Mouse (Mus musculus): ENCODE measurements at regions not wholly inside any gene's neighbourhood (a gene's known extent, or its start where the extent isn't known, plus 50 kb on each side); places are given as distances from the start of the nearest gene placed in this dataset.

DNA sequence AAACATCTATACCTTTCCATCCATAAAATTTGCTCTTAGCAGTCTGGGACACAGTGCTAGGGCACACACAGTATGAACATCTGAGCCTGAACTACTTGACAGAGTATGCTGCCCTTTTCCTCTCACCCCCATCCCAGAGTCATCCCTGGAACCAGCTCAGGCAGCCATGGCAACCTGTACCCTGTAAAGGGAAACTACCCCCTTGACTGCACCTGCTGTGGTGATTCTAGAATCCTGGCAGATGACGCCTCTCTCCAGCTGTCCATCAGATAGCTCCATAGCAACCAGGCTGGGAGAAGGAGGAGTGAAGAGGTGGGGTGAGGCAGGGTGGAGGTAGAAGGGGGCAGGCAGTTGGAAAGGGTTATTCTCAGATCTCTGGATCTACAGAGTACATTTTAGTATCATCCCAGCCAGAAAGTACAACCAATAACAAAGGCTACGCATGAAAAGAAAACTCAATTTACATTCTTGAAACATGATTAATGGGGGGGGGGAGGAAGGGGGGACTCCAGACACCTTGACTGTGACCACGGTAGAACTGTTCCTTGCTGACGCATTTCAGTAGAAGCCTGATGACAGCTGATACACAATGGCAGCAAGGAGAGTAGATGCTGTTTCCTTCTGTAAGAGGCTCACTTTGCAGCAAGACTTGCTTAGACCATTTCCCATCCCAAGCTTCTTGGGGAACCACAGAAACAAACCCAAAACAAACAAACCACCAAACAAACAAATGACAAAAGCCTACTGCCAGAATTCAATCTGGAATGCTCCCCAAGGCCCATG lies 97.2 kb upstream of the Rreb1 start (continued):
- TF ChIP-seq MYC (IDR thresholded peaks at IDR 0.05; ENCODE audit: low read depth, low read length) (no peak), ZNF384 (IDR thresholded peaks at IDR 0.05; ENCODE audit: low read depth, low read length) (no peak), UBTF (IDR thresholded peaks at IDR 0.05; ENCODE audit: low read depth, low read length) (no peak), ZMIZ1 (IDR thresholded peaks at IDR 0.05; ENCODE audit: low read depth, low read length) (no peak), KAT2A (IDR thresholded peaks at IDR 0.05; ENCODE audit: insufficient replicate concordance, low read length) (no peak), MAFK (IDR thresholded peaks at IDR 0.05; ENCODE audit: insufficient replicate concordance, low read length) (no peak)

GRCm38 (mm10) chr13:37683045-37683679 lies 95.0 kb upstream of the Rreb1 start:
- in situ Hi-C loops (cut with MboI; ENCODE audit: low pct_ligation_motif_present, low pct_unique_long_range_greater_than_20kb, low sequenced_read_pairs): no loop called here
- Histone ChIP-seq H3K27ac (ENCODE audit: insufficient read depth, low read depth) (no peak overlapping the region), H3K79me2 (replicated peaks; ENCODE audit: control insufficient read depth, extremely low read depth, insufficient read depth, poor library complexity, severe bottlenecking) (no peaks in the 10 kb centered on the region), H3K4me2 (ENCODE audit: insufficient read depth, low read depth, poor library complexity, severe bottlenecking) (no peak overlapping the region), H3K27me3 (replicated peaks) (no peaks in the 10 kb centered on the region), H3K9me3 (replicated peaks; ENCODE audit: low read length) (no peaks in the 10 kb centered on the region), H3K4me1 (ENCODE audit: control insufficient read depth in 1 of 2, insufficient read depth in 2 of 2) (peaks cover 6 to 25% of the 10 kb centered on the region in 2 experiments), H3K4me3 (replicated peaks in 1 of 3; ENCODE audit: low read depth in 2 of 3, low read length in 2 of 3, poor library complexity in 1 of 3) (no peak overlapping the region), H3K36me3 (replicated peaks in 1 of 2; ENCODE audit: control insufficient read depth in 1 of 2, insufficient read depth in 1 of 2, low read length in 1 of 2) (no peaks in the 10 kb centered on the region), H3K9ac (ENCODE audit: insufficient read depth, low read depth) (no peak overlapping the region)
- no peak for DNase-seq (ENCODE audit: extremely low read depth)
- dilution Hi-C loops (cut with MboI; ENCODE audit: extremely low pct_ligation_motif_present, extremely low pct_unique_long_range_greater_than_20kb, low sequenced_read_pairs): no loop called here
- no peak for TF ChIP-seq RAD21 (IDR thresholded peaks at IDR 0.05; ENCODE audit: low read depth, low read length)
- TF ChIP-seq IRF4 (IDR thresholded peaks at IDR 0.05; ENCODE audit: low read depth, low read length): no peak
- no peak for TF ChIP-seq UBTF (IDR thresholded peaks at IDR 0.05; ENCODE audit: low read depth, low read length)

- H3K9me3 ChIP-seq (replicated peaks; ENCODE audit: low read length): peaks cover 8% of the 10 kb centered on the region
- no peak for TF ChIP-seq CHD1 (IDR thresholded peaks at IDR 0.05; ENCODE audit: low read depth, low read length)
- no peak for DNase-seq (ENCODE audit: extremely low read depth)
- dilution Hi-C loops (cut with MboI; ENCODE audit: extremely low pct_ligation_motif_present, extremely low pct_unique_long_range_greater_than_20kb, low sequenced_read_pairs): no loop called here
- no peak overlapping the region for H3K4me2 ChIP-seq (ENCODE audit: insufficient read depth, low read depth, poor library complexity, severe bottlenecking)
- H3K9ac ChIP-seq (ENCODE audit: insufficient read depth, low read depth): no peak overlapping the region
- H3K27me3 ChIP-seq (replicated peaks): no peaks in the 10 kb centered on the region
- in situ Hi-C loops (cut with MboI; ENCODE audit: low pct_ligation_motif_present, low pct_unique_long_range_greater_than_20kb, low sequenced_read_pairs): no loop called here
- H3K4me3 ChIP-seq (replicated peaks in 1 of 3; ENCODE audit: low read depth in 2 of 3, low read length in 2 of 3, poor library complexity in 1 of 3): no peak overlapping the region
- H3K79me2 ChIP-seq (replicated peaks; ENCODE audit: control insufficient read depth, extremely low read depth, insufficient read depth, poor library complexity, severe bottlenecking): no peaks in the 10 kb centered on the region
- no peak overlapping the region for H3K27ac ChIP-seq (ENCODE audit: insufficient read depth, low read depth)
- no peaks in the 10 kb centered on the region for H3K36me3 ChIP-seq (replicated peaks in 1 of 2; ENCODE audit: control insufficient read depth in 1 of 2, insufficient read depth in 1 of 2, low read length in 1 of 2)
- peaks cover 6 to 16% of the 10 kb centered on the region in 2 experiments for H3K4me1 ChIP-seq (ENCODE audit: control insufficient read depth in 1 of 2, insufficient read depth in 2 of 2)
Observed at GRCm38 (mm10) chr13:37685617-37686016, 92.6 kb upstream of the Rreb1 start.
